Mouse (Mus musculus) testis, adult 2 months (tissue): ENCODE measurements around the gene Pgam1. TPM values are rescaled to one million over a fixed set of nuclear protein-coding genes. Genes with fewer than 3 reads are reported as not detected.

ENCODE experiments used
- H3K27ac ChIP-seq: fragments of 200-500 bp; 2 replicates; pipeline ENCODE4 v1.5.1; 2012; ENCODE audit warnings: low read depth, low read length; ENCODE audit not compliant: control insufficient read depth, insufficient read depth
- H3K27me3 ChIP-seq: fragments of 200-500 bp; 2 replicates; pipeline ENCODE4 v1.6.1; 2012; ENCODE audit warnings: mild to moderate bottlenecking, low read length, moderate library complexity; ENCODE audit not compliant: control insufficient read depth, insufficient read depth
- H3K36me3 ChIP-seq: fragments of 200-500 bp; 2 replicates; pipeline ENCODE4 v1.6.1; 2012; ENCODE audit warnings: mild to moderate bottlenecking, low read length; ENCODE audit not compliant: control insufficient read depth, insufficient read depth
- H3K4me1 ChIP-seq: fragments of 200-500 bp; 2 replicates; pipeline ENCODE4 v1.6.1; 2012; ENCODE audit warnings: low read length; ENCODE audit not compliant: control insufficient read depth, insufficient read depth
- H3K4me3 ChIP-seq: fragments of 200-500 bp; 2 replicates; pipeline ENCODE4 v1.5.1; 2012; ENCODE audit warnings: low read depth, mild to moderate bottlenecking, low read length, moderate library complexity, mixed read lengths; ENCODE audit not compliant: control insufficient read depth
- CTCF ChIP-seq: fragments of 200-500 bp; IDR thresholded peaks from 2 replicates; pipeline ENCODE4 v1.5.1; 2012; ENCODE audit warnings: low read depth, mild to moderate bottlenecking, inconsistent platforms, low read length, moderate library complexity; ENCODE audit not compliant: control insufficient read depth, insufficient read depth, insufficient replicate concordance
- POLR2A ChIP-seq: fragments of 200-500 bp; IDR thresholded peaks from 2 replicates; pipeline ENCODE4 v1.6.1; 2012; ENCODE audit warnings: low read depth, mild to moderate bottlenecking, inconsistent platforms, low read length, moderate library complexity; ENCODE audit not compliant: control insufficient read depth
- polyA plus RNA-seq: library from polyadenylated mRNA; depleted of rRNA; stranded (reverse); fragments of >200 nt; gene quantifications from 2 replicates; pipeline ENCODE4 v1.2.3, GENCODE M21; 2012

The Pgam1 gene
- polyA plus RNA-seq, 1 experiment = 64.2 TPM

GRCm38 (mm10) chr19:41888191-41888590 lies 23.5 kb upstream of the Pgam1 start:
- H3K27ac ChIP-seq = no peak overlapping the region
- no peaks in the 10 kb centered on the region for H3K27me3 ChIP-seq
- H3K4me1 ChIP-seq = no peaks in the 10 kb centered on the region
- TF ChIP-seq POLR2A (no peak), CTCF (no peak)
- peaks cover 4% of the 10 kb centered on the region for H3K36me3 ChIP-seq
- no peak overlapping the region for H3K4me3 ChIP-seq

- no peaks in the 10 kb centered on the region for H3K27me3 ChIP-seq
- H3K27ac ChIP-seq = peak overlapping the region; percentile 70; the same call in 1 of the 2 replicates
- H3K4me1 ChIP-seq = peaks cover 3% of the 10 kb centered on the region; the same call in 1 of the 2 replicates
- peaks cover 1% of the 10 kb centered on the region for H3K36me3 ChIP-seq
- H3K4me3 ChIP-seq = peak overlapping the region; percentile 96
- TF ChIP-seq CTCF = no peak
- no peak for TF ChIP-seq POLR2A
Observed at GRCm38 (mm10) chr19:41894959-41895358, 16.8 kb upstream of the Pgam1 start.

- peaks cover 1% of the 10 kb centered on the region for H3K36me3 ChIP-seq
- H3K27ac ChIP-seq = peak within 1 kb of the TSS; percentile 70
- TF ChIP-seq CTCF (no peak), POLR2A (peak; percentile 73; the same call in 1 of the 2 replicates)
- H3K27me3 ChIP-seq = no peaks in the 10 kb centered on the region
- peak within 1 kb of the TSS; percentile 96 for H3K4me3 ChIP-seq
- H3K4me1 ChIP-seq = peaks cover 3% of the 10 kb centered on the region; the same call in 1 of the 2 replicates
Observed at GRCm38 (mm10) chr19:41895460-41896318, 16.0 kb upstream of the Pgam1 start, which contains the start of gene Rrp12. Gene Rrp12 (minus strand): TSS chr19:41896173.

GRCm38 (mm10) chr19:41896319-41896711 lies 15.4 kb upstream of the Pgam1 start:
- Histone ChIP-seq H3K27me3 (no peaks in the 10 kb centered on the region), H3K36me3 (no peaks in the 10 kb centered on the region), H3K4me1 (peaks cover 3% of the 10 kb centered on the region; the same call in 1 of the 2 replicates), H3K4me3 (peak overlapping the region; percentile 96), H3K27ac (peak overlapping the region; percentile 50; the same call in 1 of the 2 replicates)
- no peak for TF ChIP-seq CTCF
- TF ChIP-seq POLR2A = no peak

- Histone ChIP-seq H3K4me1 (peaks cover 3% of the 10 kb centered on the region; the same call in 1 of the 2 replicates), H3K36me3 (no peaks in the 10 kb centered on the region), H3K27ac (no peak overlapping the region), H3K27me3 (no peaks in the 10 kb centered on the region), H3K4me3 (peak overlapping the region; percentile 64)
- no peak for TF ChIP-seq CTCF
- TF ChIP-seq POLR2A = no peak
Observed at GRCm38 (mm10) chr19:41898860-41899259, 12.9 kb upstream of the Pgam1 start.

GRCm38 (mm10) chr19:41900495-41901090 lies 11.1 kb upstream of the Pgam1 start:
- no peaks in the 10 kb centered on the region for H3K4me1 ChIP-seq
- TF ChIP-seq POLR2A (no peak), CTCF (no peak)
- H3K27me3 ChIP-seq = no peaks in the 10 kb centered on the region
- no peak overlapping the region for H3K27ac ChIP-seq
- H3K36me3 ChIP-seq = no peaks in the 10 kb centered on the region
- H3K4me3 ChIP-seq = no peak overlapping the region

GRCm38 (mm10) chr19:41901696-41902095 lies 10.0 kb upstream of the Pgam1 start:
- Histone ChIP-seq H3K27me3 (no peaks in the 10 kb centered on the region), H3K4me1 (no peaks in the 10 kb centered on the region), H3K4me3 (no peak overlapping the region), H3K27ac (no peak overlapping the region), H3K36me3 (no peaks in the 10 kb centered on the region)
- TF ChIP-seq POLR2A = no peak
- TF ChIP-seq CTCF = no peak
